Mouse (Mus musculus) heart, adult 2 months (tissue): ENCODE results near the gene Sstr3. TPM values are rescaled to one million over a fixed set of nuclear protein-coding genes. Genes with fewer than 3 reads are reported as not detected.

Source experiments
- DNase-seq, 2 experiments: peaks; one replicate each; pipeline ENCODE4 v3.0.0; 2021
- H3K27ac ChIP-seq: fragments of 200-600 bp; 2 replicates; pipeline ENCODE4 v1.8.1; 2022
- H3K27me3 ChIP-seq: fragments of 200-500 bp; 2 replicates; pipeline ENCODE4 v1.6.1; 2012; ENCODE audit warnings: mild to moderate bottlenecking, low read length, inconsistent platforms, mixed read lengths; ENCODE audit not compliant: control insufficient read depth, insufficient read depth
- H3K36me3 ChIP-seq: fragments of 200-500 bp; 2 replicates; pipeline ENCODE4 v1.6.1; 2012; ENCODE audit warnings: low read length, inconsistent platforms; ENCODE audit not compliant: control insufficient read depth, insufficient read depth
- H3K4me1 ChIP-seq: fragments of 200-500 bp; 2 replicates; pipeline ENCODE4 v1.6.1; 2011; ENCODE audit warnings: low read length; ENCODE audit not compliant: control insufficient read depth, insufficient read depth
- H3K4me3 ChIP-seq: fragments of 200-600 bp; 2 replicates; pipeline ENCODE4 v1.8.1; 2022
- H3K79me2 ChIP-seq: fragments of 200-500 bp; replicated peaks from 2 replicates; pipeline ENCODE4 v1.6.1; 2012; ENCODE audit warnings: mild to moderate bottlenecking, inconsistent platforms, low read length, moderate library complexity, mixed read lengths; ENCODE audit not compliant: control insufficient read depth, insufficient read depth
- H3K9ac ChIP-seq: fragments of 200-500 bp; 2 replicates; pipeline ENCODE4 v1.6.1; 2012; ENCODE audit warnings: low read depth, mild to moderate bottlenecking, control low read depth, inconsistent platforms, low read length, mixed read lengths
- CTCF ChIP-seq: fragments of 200-600 bp; IDR thresholded peaks from 2 replicates; pipeline ENCODE4 v1.8.1; 2022; ENCODE audit warnings: antibody characterized with exemption, mild to moderate bottlenecking, moderate library complexity
- EP300 ChIP-seq: fragments of 200-500 bp; IDR thresholded peaks from 2 replicates; pipeline ENCODE4 v1.6.1; 2011; ENCODE audit warnings: low read depth, low read length, control low read depth; ENCODE audit not compliant: insufficient read depth
- POLR2A ChIP-seq: fragments of 200-500 bp; IDR thresholded peaks from 2 replicates; pipeline ENCODE4 v1.6.1; 2011; ENCODE audit warnings: mild to moderate bottlenecking, low read depth, low read length, control low read depth; ENCODE audit not compliant: insufficient read depth
- WGBS: fragments of 180-500 bp; shearing (Covaris S2); methylation state at CpG from one replicate; pipeline ENCODE4 v1.1.7; 2018; 5-methylcytosine and 5-hydroxymethylcytosine counted together
- intact Hi-C: fragments of 180-260 bp; cut with DNase I; formaldehyde crosslinking; loops from one replicate; pipeline ENCODE4 v1.15.1; 2025
- polyA plus RNA-seq: library from polyadenylated mRNA; depleted of rRNA; stranded (reverse); fragments of >200 nt; gene quantifications from 2 replicates; pipeline ENCODE4 v1.2.3, GENCODE M21; 2012
- total RNA-seq, 2 experiments: library from RNA; stranded (reverse); gene quantifications; 2 replicates each; pipeline ENCODE4 v1.2.3; 2021

The Sstr3 gene
- total and polyA plus RNA-seq, 3 experiments: not detected

GRCm38 (mm10) chr15:78535723-78536421 lies 8.6 kb downstream of the Sstr3 start:
- 62% methylated on average over 10 of the region's 10 CpGs for WGBS
- Histone ChIP-seq H3K27ac (no peak overlapping the region), H3K9ac (no peak overlapping the region)

GRCm38 (mm10) chr15:78533346-78533835 lies 11.1 kb downstream of the Sstr3 start:
- DNase-seq: no peak
- TF ChIP-seq POLR2A (no peak), CTCF (no peak), EP300 (no peak)
- H3K36me3 ChIP-seq: no peaks in the 10 kb centered on the region
- no peak overlapping the region for H3K4me3 ChIP-seq
- no peaks in the 10 kb centered on the region for H3K27me3 ChIP-seq
- no peak overlapping the region for H3K9ac ChIP-seq
- H3K27ac ChIP-seq: no peak overlapping the region
- H3K79me2 ChIP-seq: no peaks in the 10 kb centered on the region
- WGBS: 78% methylated on average over 10 of the region's 10 CpGs
- intact Hi-C loops: loop anchor here (5.0 kb wide), 1 partner anchor 49 kb away; no protein-coding TSS in a partner anchor
- H3K4me1 ChIP-seq: peaks cover 16% of the 10 kb centered on the region

More at GRCm38 (mm10) chr15:78535723-78536421, 8.6 kb downstream of the Sstr3 start:
- intact Hi-C loops: loop anchor here (5.0 kb wide), 1 partner anchor 34 kb away; no protein-coding TSS in a partner anchor
- H3K4me1 ChIP-seq: peaks cover 5% of the 10 kb centered on the region
- H3K4me3 ChIP-seq: no peak overlapping the region
- H3K27me3 ChIP-seq: no peaks in the 10 kb centered on the region
- no peaks in the 10 kb centered on the region for H3K79me2 ChIP-seq
- TF ChIP-seq CTCF: no peak
- H3K36me3 ChIP-seq: no peaks in the 10 kb centered on the region
- DNase-seq: no peak

GRCm38 (mm10) chr15:78532566-78533345 lies 11.7 kb downstream of the Sstr3 start:
- peaks cover 18% of the 10 kb centered on the region for H3K4me1 ChIP-seq
- intact Hi-C loops: loop anchor here (1.0 to 5.0 kb wide), 3 partner anchors 18 to 84 kb away; no protein-coding TSS in a partner anchor
- H3K36me3 ChIP-seq: no peaks in the 10 kb centered on the region
- no peaks in the 10 kb centered on the region for H3K27me3 ChIP-seq
- no peak for DNase-seq
- no peak overlapping the region for H3K4me3 ChIP-seq
- TF ChIP-seq CTCF (no peak), POLR2A (no peak), EP300 (no peak)
- H3K27ac ChIP-seq: no peak overlapping the region
- 71% methylated on average over 10 of the region's 10 CpGs for WGBS
- no peaks in the 10 kb centered on the region for H3K79me2 ChIP-seq
- H3K9ac ChIP-seq: no peak overlapping the region

- Histone ChIP-seq H3K36me3 (no peaks in the 10 kb centered on the region), H3K4me1 (peaks cover 21% of the 10 kb centered on the region), H3K27ac (peak overlapping the region; percentile 92), H3K9ac (peak overlapping the region; percentile 60), H3K4me3 (peak overlapping the region; percentile 44), H3K27me3 (no peaks in the 10 kb centered on the region), H3K79me2 (no peaks in the 10 kb centered on the region)
- under 1% methylated on average over 25 of the region's 25 CpGs for WGBS
- TF ChIP-seq POLR2A (peak; percentile 55; the same call in 1 of the 2 replicates), EP300 (peak; percentile 74), CTCF (peak; percentile 76)
- intact Hi-C loops: loop anchor here (1.0 to 5.0 kb wide), 3 partner anchors 18 to 84 kb away; no protein-coding TSS in a partner anchor
- peak; percentile 97 to 98 for DNase-seq
Measured at GRCm38 (mm10) chr15:78531901-78532469, 12.5 kb downstream of the Sstr3 start.

GRCm38 (mm10) chr15:78531451-78531720 lies 13.1 kb downstream of the Sstr3 start:
- Histone ChIP-seq H3K27ac (peak overlapping the region; percentile 92), H3K4me3 (peak overlapping the region; percentile 44), H3K79me2 (no peaks in the 10 kb centered on the region), H3K36me3 (no peaks in the 10 kb centered on the region), H3K27me3 (no peaks in the 10 kb centered on the region), H3K4me1 (peaks cover 21% of the 10 kb centered on the region), H3K9ac (peak overlapping the region; percentile 60)
- 51% methylated on average over 4 of the region's 4 CpGs for WGBS
- TF ChIP-seq EP300: no peak
- TF ChIP-seq CTCF: no peak
- no peak for TF ChIP-seq POLR2A
- intact Hi-C loops: loop anchor here (5.0 kb wide), 1 partner anchor 51 kb away; no protein-coding TSS in a partner anchor
- DNase-seq: peak in 1 of 2 experiments; percentile 24
